Mouse (Mus musculus) urinary bladder, postnatal 14 days (tissue): Measurements from ENCODE around the gene Grb10.

ENCODE experiments used
- DNase-seq: peaks from one replicate; pipeline ENCODE4 v3.0.0; 2021; ENCODE audit warnings: low spot score

Grb10 gene

GRCm38 (mm10) chr11:11901509-11901908 is 137.0 kb downstream of the Grb10 start:
- no peak for DNase-seq

GRCm38 (mm10) chr11:11898496-11898895 is 140.0 kb downstream of the Grb10 start:
- DNase-seq: no peak

GRCm38 (mm10) chr11:11897645-11898357 is 140.7 kb downstream of the Grb10 start, which contains the start of gene Ddc:
TSS of gene Ddc (minus strand) at chr11:11898144.
- no peak for DNase-seq

- DNase-seq: no peak
Measured at GRCm38 (mm10) chr11:11895479-11895878, 143.0 kb downstream of the Grb10 start.

- no peak for DNase-seq
Measured at GRCm38 (mm10) chr11:11893769-11894168, 144.7 kb downstream of the Grb10 start.

- no peak for DNase-seq
Measured at GRCm38 (mm10) chr11:11892993-11893602, 145.4 kb downstream of the Grb10 start.

- DNase-seq: no peak
Measured at GRCm38 (mm10) chr11:11891832-11892231, 146.7 kb downstream of the Grb10 start.

- no peak for DNase-seq
Measured at GRCm38 (mm10) chr11:11890139-11890741, 148.2 kb downstream of the Grb10 start.

GRCm38 (mm10) chr11:11888727-11889126 is 149.8 kb downstream of the Grb10 start:
- no peak for DNase-seq

GRCm38 (mm10) chr11:11888051-11888450 is 150.4 kb downstream of the Grb10 start:
- DNase-seq: no peak

- no peak for DNase-seq
Measured at GRCm38 (mm10) chr11:11886403-11886998, 152.0 kb downstream of the Grb10 start.

- DNase-seq: no peak
Measured at GRCm38 (mm10) chr11:11885921-11886320, 152.6 kb downstream of the Grb10 start.

- DNase-seq: no peak
Measured at GRCm38 (mm10) chr11:11885246-11885643, 153.2 kb downstream of the Grb10 start.

GRCm38 (mm10) chr11:11884533-11885245 is 153.8 kb downstream of the Grb10 start:
- no peak for DNase-seq

GRCm38 (mm10) chr11:11881783-11882155 is 156.7 kb downstream of the Grb10 start:
- no peak for DNase-seq

- no peak for DNase-seq
Measured at GRCm38 (mm10) chr11:11881026-11881782, 157.3 kb downstream of the Grb10 start.
